Mouse (Mus musculus) erythroblast, embryonic 14.5 days (primary cell): ENCODE measurements at regions not wholly inside any gene's neighbourhood (a gene's known extent, or its start where the extent isn't known, plus 50 kb on each side); places are given as distances from the start of the nearest gene placed in this dataset.

ENCODE experiments used
- GATA1 ChIP-seq: IDR thresholded peaks from 2 replicates; pipeline ENCODE4 v1.6.1; 2012; ENCODE audit warnings: low read length, inconsistent platforms, mixed read lengths
- TAL1 ChIP-seq: IDR thresholded peaks from 3 replicates; pipeline ENCODE4 v1.6.1; 2012; ENCODE audit warnings: low read length, inconsistent platforms, mixed read lengths

DNA sequence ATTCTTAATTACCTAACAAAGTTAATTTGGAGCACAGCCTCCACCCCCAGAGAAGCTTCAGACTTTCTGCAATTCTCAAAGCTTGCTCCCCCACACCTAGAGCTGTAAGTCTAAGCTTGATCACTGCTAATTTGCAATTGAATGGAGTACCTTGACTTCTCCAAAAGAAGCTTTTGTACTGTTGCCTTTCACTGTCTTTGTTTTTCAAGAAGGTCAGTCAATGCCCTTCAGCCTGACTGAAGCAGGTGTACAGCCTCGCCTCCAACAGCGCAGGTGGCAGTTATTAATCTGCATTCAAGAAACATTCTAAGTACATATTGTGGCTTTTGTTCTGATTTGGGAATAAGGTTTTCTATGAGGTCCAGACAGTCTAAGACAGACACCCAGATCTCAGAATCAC lies 201.7 kb upstream of the Cntn5 start:
- TF ChIP-seq GATA1 = no peak
- TF ChIP-seq TAL1 = no peak
